ENCODE assay signal across 10 mouse cellular contexts in genomic region chr16:18518091-18518490, GRCm38 (mm10). TPM values are rescaled to one million over a fixed set of nuclear protein-coding genes. Genes with fewer than 3 reads are reported as not detected.
DNase-seq lines count a peak whose midpoint lies in the region; TF ChIP-seq lines count a peak whose summit lies in the region.
"Had no signal": no experiment of that assay in that cellular context is flagged by ENCODE, and none has a peak within 500 bp of the region (broad histone marks: within the 10 kb centered on the region; RNA-seq: fewer than 3 reads in every experiment).

No protein-coding gene starts in this region.

- in situ Hi-C loops in CH12.LX (cut with MboI; ENCODE audit: low pct_ligation_motif_present, low pct_unique_long_range_greater_than_20kb, low sequenced_read_pairs): no loop called here

- TF ChIP-seq CTCF in gastrocnemius, adult 2 months (IDR thresholded peaks at IDR 0.05): peak; percentile 57
- TF ChIP-seq CTCF in CH12.LX (conservative IDR thresholded peaks at IDR 0.05 in 1 of 2, IDR thresholded peaks at IDR 0.05 in 1 of 2; ENCODE audit: low read depth in 2 of 2, low read length in 2 of 2): peak in 1 of 2 experiments; percentile 50; a peak in 2 of 4 replicates
- peak; percentile 42 for TF ChIP-seq CTCF in olfactory bulb, adult 2 months (IDR thresholded peaks at IDR 0.05; ENCODE audit: insufficient read depth, low read depth, low read length)
- TF ChIP-seq CTCF in cerebellum, adult 2 months (IDR thresholded peaks at IDR 0.05; ENCODE audit: borderline replicate concordance, insufficient read depth, low read depth, low read length): no peak

- no peak overlapping the region for H3K4me2 ChIP-seq in CH12.LX (ENCODE audit: insufficient read depth, low read depth, poor library complexity, severe bottlenecking)
- H3K4me2 ChIP-seq: limb, embryonic 15.5 days had no signal

- TF ChIP-seq POLR2A in CH12.LX (IDR thresholded peaks at IDR 0.05; ENCODE audit: low read depth, low read length): no peak
- no peak for TF ChIP-seq POLR2A in olfactory bulb, adult 2 months (IDR thresholded peaks at IDR 0.05; ENCODE audit: insufficient read depth, low read depth, low read length)
- no peak for TF ChIP-seq POLR2A in cerebellum, adult 2 months (IDR thresholded peaks at IDR 0.05; ENCODE audit: borderline replicate concordance, insufficient read depth, low read length)

- DNase-seq in gastrocnemius, adult 2 months: peak; percentile 65
- DNase-seq in gastrocnemius, adult 8-10 months (ENCODE audit: low spot score in 2 of 2): no peak
- DNase-seq in CH12.LX (ENCODE audit: extremely low read depth): peak; percentile 12
- DNase-seq in layer of hippocampus, adult 8-10 months (ENCODE audit: low spot score in 2 of 2): peak; percentile 42 to 51
- DNase-seq in urinary bladder, postnatal 14 days (ENCODE audit: low spot score): no peak
- no peak for DNase-seq in cerebellum, adult 2 months
- DNase-seq in urinary bladder, postnatal 10 days (ENCODE audit: low spot score): no peak

- no peak for TF ChIP-seq EP300 in CH12.LX (IDR thresholded peaks at IDR 0.05; ENCODE audit: low read length)

- TF ChIP-seq RAD21 in CH12.LX (IDR thresholded peaks at IDR 0.05; ENCODE audit: low read depth, low read length): peak; percentile 55

- intact Hi-C loops in gastrocnemius, adult 2 months (cut with DNase I): loop anchor here (2.0 kb wide), 1 partner anchor 75 kb away; no protein-coding TSS in a partner anchor

- H3K4me1 ChIP-seq in CH12.LX (ENCODE audit: control insufficient read depth in 1 of 2, insufficient read depth in 2 of 2): no peaks in the 10 kb centered on the region
- peaks cover 2% of the 10 kb centered on the region; the same call in 1 of the 2 replicates for H3K4me1 ChIP-seq in olfactory bulb, adult 2 months (ENCODE audit: control insufficient read depth, insufficient read depth, low read length)
- no peaks in the 10 kb centered on the region for H3K4me1 ChIP-seq in cerebellum, adult 2 months (ENCODE audit: control insufficient read depth, insufficient read depth, low read length)
- H3K4me1 ChIP-seq: limb, embryonic 15.5 days had no signal

- no peaks in the 10 kb centered on the region for H3K9me3 ChIP-seq in CH12.LX (replicated peaks; ENCODE audit: low read length)
- H3K9me3 ChIP-seq: limb, embryonic 15.5 days had no signal

- H3K36me3 ChIP-seq in CH12.LX (replicated peaks in 1 of 2; ENCODE audit: control insufficient read depth in 1 of 2, insufficient read depth in 1 of 2, low read length in 1 of 2): peaks cover 0 to 9% of the 10 kb centered on the region in 2 experiments
- H3K36me3 ChIP-seq: limb, embryonic 15.5 days had no signal

- no peak overlapping the region for H3K27ac ChIP-seq in gastrocnemius, adult 2 months
- no peak overlapping the region for H3K27ac ChIP-seq in CH12.LX (ENCODE audit: insufficient read depth, low read depth)
- H3K27ac ChIP-seq in olfactory bulb, adult 2 months (ENCODE audit: insufficient read depth, low read depth, low read length): no peak overlapping the region
- no peak overlapping the region for H3K27ac ChIP-seq in cerebellum, adult 2 months (ENCODE audit: insufficient read depth, low read length)
- H3K27ac ChIP-seq: limb, embryonic 15.5 days had no signal

- no peaks in the 10 kb centered on the region for H3K79me2 ChIP-seq in CH12.LX (replicated peaks; ENCODE audit: control insufficient read depth, extremely low read depth, insufficient read depth, poor library complexity, severe bottlenecking)

- dilution Hi-C loops in CH12.LX (cut with MboI; ENCODE audit: extremely low pct_ligation_motif_present, extremely low pct_unique_long_range_greater_than_20kb, low sequenced_read_pairs): no loop called here

- no peak overlapping the region for H3K4me3 ChIP-seq in gastrocnemius, adult 2 months
- H3K4me3 ChIP-seq in CH12.LX (replicated peaks in 1 of 3; ENCODE audit: low read depth in 2 of 3, low read length in 2 of 3, poor library complexity in 1 of 3): no peak overlapping the region
- H3K4me3 ChIP-seq in olfactory bulb, adult 2 months (ENCODE audit: insufficient read depth, low read depth, low read length): no peak overlapping the region
- H3K4me3 ChIP-seq in cerebellum, adult 2 months (replicated peaks; ENCODE audit: insufficient read depth, low read depth, low read length): no peak overlapping the region
- H3K4me3 ChIP-seq: erythroblast, embryonic 14.5 days; limb, embryonic 15.5 days had no signal

- H3K9ac ChIP-seq in CH12.LX (ENCODE audit: insufficient read depth, low read depth): no peak overlapping the region
- H3K9ac ChIP-seq: limb, embryonic 15.5 days had no signal

- no peaks in the 10 kb centered on the region for H3K27me3 ChIP-seq in CH12.LX (replicated peaks)
- H3K27me3 ChIP-seq in cerebellum, adult 2 months (ENCODE audit: control insufficient read depth, insufficient read depth, low read length): no peaks in the 10 kb centered on the region
- H3K27me3 ChIP-seq: limb, embryonic 15.5 days had no signal

TF ChIP-seq in CH12.LX, 34 proteins besides CTCF, POLR2A, EP300 and RAD21:
- TF ChIP-seq SMC3 (IDR thresholded peaks at IDR 0.05; ENCODE audit: low read depth, low read length): peak; percentile 39
- no peak for TF ChIP-seq PAX5 (IDR thresholded peaks at IDR 0.05; ENCODE audit: low read length)

RNA-seq across cellular contexts. Expression of gene Rtl10, which starts 19.4 kb away (rescaled TPM):
- 1 to 10 TPM; 3.2 to 4.1 TPM for total RNA-seq in gastrocnemius, adult 2 months (2021)
- total RNA-seq in gastrocnemius, adult 8-10 months (2022): 1 to 10 TPM; 2.9 to 4.6 (median 3.7) TPM
- total RNA-seq in CH12.LX (2012; rRNA removed) (9.8 and 11.0 TPM in 2 replicates), CH12.LX (2014; rRNA removed) (2.1 and 4.8 TPM in 2 replicates)
- 12.3 and 21.1 TPM in 2 replicates for polyA plus RNA-seq in CH12.LX (2012; ENCODE audit: insufficient read length, low read depth)
- 10 to 100 TPM in 2 of 4 experiments, 1 to 10 TPM in 2; 7.9 to 11.1 (median 9.6) TPM for total RNA-seq in layer of hippocampus, adult 8-10 months (2022)
- polyA plus RNA-seq in olfactory bulb, adult 2 months (2012; ENCODE audit: insufficient read depth, insufficient read length, low replicate concordance, missing spikeins): not detected in 2 replicates
- polyA plus RNA-seq in cerebellum, adult 2 months (2012; rRNA removed): 5.9 and 6.1 TPM in 2 replicates

RNA-seq across cellular contexts. Expression of gene Gnb1l, which starts 19.6 kb away (rescaled TPM):
- total RNA-seq in gastrocnemius, adult 2 months (2021): 1 to 10 TPM; 4.0 to 4.4 TPM
- total RNA-seq in gastrocnemius, adult 8-10 months (2022): 1 to 10 TPM; 3.1 to 6.1 (median 3.7) TPM
- total RNA-seq in CH12.LX (2012; rRNA removed) (21.5 and 22.3 TPM in 2 replicates), CH12.LX (2014; rRNA removed) (15.9 and 16.8 TPM in 2 replicates)
- polyA plus RNA-seq in CH12.LX (2012; ENCODE audit: insufficient read length, low read depth): 25.5 and 26.9 TPM in 2 replicates
- 1 to 10 TPM; 5.7 to 8.9 (median 6.5) TPM for total RNA-seq in layer of hippocampus, adult 8-10 months (2022)
- polyA plus RNA-seq in olfactory bulb, adult 2 months (2012; ENCODE audit: insufficient read depth, insufficient read length, low replicate concordance, missing spikeins): not detected in 2 replicates
- 6.8 and 8.2 TPM in 2 replicates for polyA plus RNA-seq in cerebellum, adult 2 months (2012; rRNA removed)

Comparison
In these comparisons a context has a peak if more than half of its experiments do, and no peak if none do; other contexts are left out.
1. DNase-seq: peak in gastrocnemius, adult 2 months (single experiment), CH12.LX (single experiment) and layer of hippocampus, adult 8-10 months (2 of 2); none in gastrocnemius, adult 8-10 months (0 of 2), urinary bladder, postnatal 14 days (single experiment), cerebellum, adult 2 months (0 of 2) and urinary bladder, postnatal 10 days (single experiment).